Mouse (Mus musculus) heart, embryonic 12.5 days (tissue): ENCODE results near the gene Fndc3b. TPM values are rescaled to one million over a fixed set of nuclear protein-coding genes. Genes with fewer than 3 reads are reported as not detected.
A peak's percentile ranks its signal among the peaks of the same experiment; 100 is the strongest.

Experiments used
- ATAC-seq: fragments of 200-750 bp; cut with Nextera tagmentation; 2 replicates; pipeline ENCODE4 v1.8.0; 2017; ENCODE audit warnings: moderate TSS enrichment, moderate library complexity; ENCODE audit not compliant: insufficient number of reproducible peaks, low FRiP score
- H3K27ac ChIP-seq: fragments of 300-500 bp; sonication (generic); 2 replicates; pipeline ENCODE4 v1.5.1; 2016; ENCODE audit warnings: mild to moderate bottlenecking, moderate library complexity; ENCODE audit not compliant: poor library complexity, severe bottlenecking
- H3K27me3 ChIP-seq: fragments of 300-500 bp; sonication (generic); replicated peaks from 2 replicates; pipeline ENCODE4 v1.6.1; 2016; ENCODE audit warnings: mild to moderate bottlenecking, moderate library complexity
- H3K36me3 ChIP-seq: fragments of 300-500 bp; sonication (generic); 2 replicates; pipeline ENCODE4 v1.6.1; 2016; ENCODE audit warnings: mild to moderate bottlenecking, moderate library complexity
- H3K4me1 ChIP-seq: fragments of 300-500 bp; sonication (generic); replicated peaks from 2 replicates; pipeline ENCODE4 v1.6.1; 2016; ENCODE audit warnings: mild to moderate bottlenecking
- H3K4me2 ChIP-seq: fragments of 300-500 bp; sonication (generic); 2 replicates; pipeline ENCODE4 v1.6.1; 2016; ENCODE audit warnings: mild to moderate bottlenecking, moderate library complexity
- H3K4me3 ChIP-seq: fragments of 300-500 bp; sonication (generic); 2 replicates; pipeline ENCODE4 v1.5.1; 2016; ENCODE audit warnings: mild to moderate bottlenecking
- H3K9ac ChIP-seq: fragments of 300-500 bp; sonication (generic); 2 replicates; pipeline ENCODE4 v1.6.1; 2016; ENCODE audit warnings: mild to moderate bottlenecking, moderate library complexity
- H3K9me3 ChIP-seq: fragments of 300-500 bp; sonication (generic); replicated peaks from 2 replicates; pipeline ENCODE4 v1.6.1; 2016; ENCODE audit warnings: mild to moderate bottlenecking, moderate library complexity
- WGBS: fragments of 180-500 bp; shearing (Covaris S2); methylation state at CpG from one replicate; pipeline ENCODE4 v1.1.7; 2016; 5-methylcytosine and 5-hydroxymethylcytosine counted together
- polyA plus RNA-seq: library from polyadenylated mRNA; unstranded; fragments of >200 nt; fragmentation: Nextera tagmentation; extraction: Ambion mirVana; gene quantifications from 2 replicates; pipeline ENCODE4 v1.2.1, GENCODE M21; 2016

Gene Fndc3b
- polyA plus RNA-seq, 1 experiment from 2014 or later, result 36.8 TPM

- 86% methylated on average over 3 of the region's 3 CpGs for WGBS
- Histone ChIP-seq H3K9ac (no peak overlapping the region), H3K27me3 (no peaks in the 10 kb centered on the region), H3K27ac (no peak overlapping the region), H3K9me3 (no peaks in the 10 kb centered on the region), H3K4me3 (no peak overlapping the region), H3K36me3 (peaks cover 41% of the 10 kb centered on the region), H3K4me2 (no peak overlapping the region), H3K4me1 (no peaks in the 10 kb centered on the region)
- no peak for ATAC-seq
Observed at GRCm38 (mm10) chr3:27554325-27554724, 156.8 kb downstream of the Fndc3b start.

- no peak overlapping the region for H3K9ac ChIP-seq
- 86% methylated on average over 3 of the region's 3 CpGs for WGBS
- H3K27ac ChIP-seq, result no peak overlapping the region
- peaks cover 41% of the 10 kb centered on the region for H3K36me3 ChIP-seq
- no peaks in the 10 kb centered on the region for H3K9me3 ChIP-seq
- H3K4me2 ChIP-seq, result no peak overlapping the region
- no peak for ATAC-seq
- H3K4me1 ChIP-seq, result no peaks in the 10 kb centered on the region
- H3K4me3 ChIP-seq, result no peak overlapping the region
- H3K27me3 ChIP-seq, result no peaks in the 10 kb centered on the region
Observed at GRCm38 (mm10) chr3:27553781-27554180, 157.3 kb downstream of the Fndc3b start.

- Histone ChIP-seq H3K27me3 (no peaks in the 10 kb centered on the region), H3K9me3 (no peaks in the 10 kb centered on the region), H3K4me1 (no peaks in the 10 kb centered on the region), H3K9ac (no peak overlapping the region), H3K4me3 (no peak overlapping the region), H3K27ac (no peak overlapping the region), H3K4me2 (no peak overlapping the region), H3K36me3 (peaks cover 42% of the 10 kb centered on the region)
- no peak for ATAC-seq
- WGBS, result 88% methylated on average over 3 of the region's 3 CpGs
Observed at GRCm38 (mm10) chr3:27551005-27551404, 160.1 kb downstream of the Fndc3b start.

GRCm38 (mm10) chr3:27550409-27550808 is 160.7 kb downstream of the Fndc3b start:
- ATAC-seq, result no peak
- no peak overlapping the region for H3K27ac ChIP-seq
- WGBS, result 85% methylated on average over 1 of the region's 1 CpGs

GRCm38 (mm10) chr3:27545651-27546050 is 165.5 kb downstream of the Fndc3b start:
- Histone ChIP-seq H3K27me3 (no peaks in the 10 kb centered on the region), H3K27ac (no peak overlapping the region), H3K4me2 (no peak overlapping the region), H3K4me3 (no peak overlapping the region), H3K4me1 (no peaks in the 10 kb centered on the region), H3K36me3 (peaks cover 28% of the 10 kb centered on the region), H3K9ac (no peak overlapping the region), H3K9me3 (no peaks in the 10 kb centered on the region)
- ATAC-seq, result no peak
- WGBS, result 78% methylated on average over 3 of the region's 3 CpGs

More at GRCm38 (mm10) chr3:27550409-27550808, 160.7 kb downstream of the Fndc3b start:
- Histone ChIP-seq H3K4me3 (no peak overlapping the region), H3K9me3 (no peaks in the 10 kb centered on the region), H3K4me1 (no peaks in the 10 kb centered on the region), H3K27me3 (no peaks in the 10 kb centered on the region), H3K9ac (no peak overlapping the region), H3K36me3 (peaks cover 36% of the 10 kb centered on the region), H3K4me2 (no peak overlapping the region)

GRCm38 (mm10) chr3:27544061-27544460 is 167.0 kb downstream of the Fndc3b start:
- H3K4me1 ChIP-seq, result no peaks in the 10 kb centered on the region
- H3K9me3 ChIP-seq, result no peaks in the 10 kb centered on the region
- H3K9ac ChIP-seq, result no peak overlapping the region
- H3K27ac ChIP-seq, result no peak overlapping the region
- no peak for ATAC-seq
- no peak overlapping the region for H3K4me3 ChIP-seq
- WGBS, result 91% methylated on average over 11 of the region's 11 CpGs
- no peaks in the 10 kb centered on the region for H3K27me3 ChIP-seq
- H3K36me3 ChIP-seq, result peaks cover 23% of the 10 kb centered on the region
- H3K4me2 ChIP-seq, result no peak overlapping the region

GRCm38 (mm10) chr3:27541841-27542240 is 169.3 kb downstream of the Fndc3b start:
- Histone ChIP-seq H3K4me1 (peaks cover under 1% of the 10 kb centered on the region; the same call in 1 of the 2 replicates), H3K27me3 (no peaks in the 10 kb centered on the region), H3K4me3 (no peak overlapping the region), H3K4me2 (no peak overlapping the region), H3K36me3 (peaks cover 34% of the 10 kb centered on the region), H3K27ac (no peak overlapping the region), H3K9me3 (no peaks in the 10 kb centered on the region), H3K9ac (no peak overlapping the region)
- ATAC-seq, result no peak
- WGBS, result 91% methylated on average over 12 of the region's 12 CpGs

- WGBS, result 82% methylated on average over 3 of the region's 3 CpGs
- no peak for ATAC-seq
- Histone ChIP-seq H3K9me3 (no peaks in the 10 kb centered on the region), H3K4me1 (peaks cover 7% of the 10 kb centered on the region), H3K36me3 (peaks cover 37% of the 10 kb centered on the region), H3K4me2 (no peak overlapping the region), H3K9ac (no peak overlapping the region), H3K27ac (no peak overlapping the region), H3K27me3 (no peaks in the 10 kb centered on the region), H3K4me3 (no peak overlapping the region)
Observed at GRCm38 (mm10) chr3:27541181-27541580, 169.9 kb downstream of the Fndc3b start.

GRCm38 (mm10) chr3:27534208-27534607 is 176.9 kb downstream of the Fndc3b start:
- Histone ChIP-seq H3K27me3 (no peaks in the 10 kb centered on the region), H3K9ac (no peak overlapping the region), H3K9me3 (no peaks in the 10 kb centered on the region), H3K27ac (no peak overlapping the region), H3K4me3 (no peak overlapping the region), H3K4me2 (no peak overlapping the region), H3K4me1 (peaks cover 29% of the 10 kb centered on the region), H3K36me3 (peaks cover 64% of the 10 kb centered on the region)
- 78% methylated on average over 3 of the region's 3 CpGs for WGBS
- no peak for ATAC-seq

GRCm38 (mm10) chr3:27533721-27534120 is 177.4 kb downstream of the Fndc3b start:
- Histone ChIP-seq H3K36me3 (peaks cover 69% of the 10 kb centered on the region), H3K9ac (no peak overlapping the region), H3K27ac (no peak overlapping the region), H3K9me3 (no peaks in the 10 kb centered on the region), H3K4me3 (no peak overlapping the region), H3K4me1 (peaks cover 33% of the 10 kb centered on the region), H3K4me2 (no peak overlapping the region), H3K27me3 (no peaks in the 10 kb centered on the region)
- ATAC-seq, result no peak
- 84% methylated on average over 4 of the region's 4 CpGs for WGBS

GRCm38 (mm10) chr3:27531993-27532392 is 179.1 kb downstream of the Fndc3b start:
- no peak for ATAC-seq
- Histone ChIP-seq H3K4me1 (peaks cover 48% of the 10 kb centered on the region), H3K9ac (no peak overlapping the region), H3K36me3 (peaks cover 69% of the 10 kb centered on the region), H3K27ac (no peak overlapping the region), H3K4me3 (no peak overlapping the region), H3K9me3 (no peaks in the 10 kb centered on the region), H3K27me3 (no peaks in the 10 kb centered on the region), H3K4me2 (no peak overlapping the region)
- 61% methylated on average over 4 of the region's 4 CpGs for WGBS

- H3K4me3 ChIP-seq, result no peak overlapping the region
- peak overlapping the region; percentile 37; the same call in 1 of the 2 replicates for H3K27ac ChIP-seq
- no peak overlapping the region for H3K9ac ChIP-seq
- H3K4me2 ChIP-seq, result no peak overlapping the region
- no peaks in the 10 kb centered on the region for H3K27me3 ChIP-seq
- H3K4me1 ChIP-seq, result peaks cover 49% of the 10 kb centered on the region
- peaks cover 56% of the 10 kb centered on the region for H3K36me3 ChIP-seq
- no peaks in the 10 kb centered on the region for H3K9me3 ChIP-seq
- 55% methylated on average over 7 of the region's 7 CpGs for WGBS
- no peak for ATAC-seq
Observed at GRCm38 (mm10) chr3:27530370-27530769, 180.7 kb downstream of the Fndc3b start.
